Mouse (Mus musculus) left cerebral cortex, adult 2 months (tissue): ENCODE results near the gene Il27ra. TPM values are rescaled to one million over a fixed set of nuclear protein-coding genes. Genes with fewer than 3 reads are reported as not detected.
"Not testable (repeated sequence)": the region's sequence is repeated elsewhere in the genome, so short reads cannot be mapped to it uniquely, and the experiment has no call there.

Experiments
- DNase-seq, 2 experiments: peaks; one replicate each; pipeline ENCODE4 v3.0.0; 2021 to 2022; ENCODE audit warnings: low spot score in 2 of 2, mixed read lengths in 1 of 2; ENCODE audit errors: extremely low spot score in 1 of 2
- H3K27ac ChIP-seq: fragments of 200-600 bp; 2 replicates; pipeline ENCODE4 v1.8.1; 2022
- H3K4me3 ChIP-seq: fragments of 200-600 bp; 2 replicates; pipeline ENCODE4 v1.8.1; 2022
- CTCF ChIP-seq: fragments of 200-600 bp; IDR thresholded peaks from 2 replicates; pipeline ENCODE4 v1.8.1; 2022; ENCODE audit warnings: antibody characterized with exemption, mild to moderate bottlenecking, moderate library complexity
- intact Hi-C: fragments of 180-260 bp; cut with DNase I; formaldehyde crosslinking; loops from one replicate; pipeline ENCODE4 v1.15.1; 2025
- total RNA-seq, 2 experiments: library from RNA; stranded (reverse); gene quantifications; 2 replicates each; pipeline ENCODE4 v1.2.3; 2021

The Il27ra gene
- total RNA-seq, 2 experiments from 2014 or later: 0.23 to 0.41 TPM

DNA sequence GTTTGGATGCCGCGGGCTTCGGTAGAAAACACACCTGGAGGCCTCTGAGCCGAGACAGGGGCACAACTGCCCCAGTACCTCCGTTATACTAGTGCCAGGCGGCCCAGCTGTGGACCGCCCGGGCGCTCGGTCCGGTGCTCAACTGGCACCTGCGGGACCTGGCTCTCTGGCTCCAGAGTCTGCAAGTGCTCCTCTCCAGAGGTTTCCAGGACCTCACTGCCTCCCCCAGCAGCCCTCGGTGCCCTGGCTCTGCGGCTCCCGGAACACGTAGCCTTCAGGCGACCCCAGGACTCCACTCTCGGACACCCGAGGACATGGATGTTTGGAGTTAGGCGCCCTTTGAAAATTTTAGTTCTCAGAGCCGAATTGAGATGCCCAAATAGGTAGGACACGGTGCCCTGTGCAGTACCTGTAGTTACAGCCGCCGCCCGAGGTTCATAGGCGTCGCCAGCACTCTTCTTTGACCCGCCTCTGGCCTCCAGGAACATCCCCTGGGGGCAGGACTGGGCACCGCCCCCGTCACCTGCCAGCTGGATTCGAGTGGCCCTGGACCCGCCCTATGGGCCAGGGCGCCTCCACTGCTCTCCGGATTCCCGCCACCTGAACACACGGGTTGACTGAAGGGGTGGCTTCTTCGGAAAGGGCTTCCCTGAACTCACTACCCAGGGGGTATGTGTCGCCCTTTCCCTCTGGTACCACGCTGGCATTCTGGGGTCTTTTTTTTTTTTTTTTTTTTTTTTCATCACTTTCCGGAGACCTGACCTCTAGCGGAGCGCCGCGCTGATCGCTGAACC is 30.5 kb downstream of the Il27ra start, which contains the start of gene 2210011C24Rik:
2210011C24Rik (minus strand) TSS at position 467 of the 794 bp plus-strand sequence.
- Histone ChIP-seq H3K27ac (no peak within 1 kb of the TSS), H3K4me3 (peak within 1 kb of the TSS; percentile 54)
- no peak for TF ChIP-seq CTCF
- intact Hi-C loops: no loop called here
- no peak for DNase-seq

DNA sequence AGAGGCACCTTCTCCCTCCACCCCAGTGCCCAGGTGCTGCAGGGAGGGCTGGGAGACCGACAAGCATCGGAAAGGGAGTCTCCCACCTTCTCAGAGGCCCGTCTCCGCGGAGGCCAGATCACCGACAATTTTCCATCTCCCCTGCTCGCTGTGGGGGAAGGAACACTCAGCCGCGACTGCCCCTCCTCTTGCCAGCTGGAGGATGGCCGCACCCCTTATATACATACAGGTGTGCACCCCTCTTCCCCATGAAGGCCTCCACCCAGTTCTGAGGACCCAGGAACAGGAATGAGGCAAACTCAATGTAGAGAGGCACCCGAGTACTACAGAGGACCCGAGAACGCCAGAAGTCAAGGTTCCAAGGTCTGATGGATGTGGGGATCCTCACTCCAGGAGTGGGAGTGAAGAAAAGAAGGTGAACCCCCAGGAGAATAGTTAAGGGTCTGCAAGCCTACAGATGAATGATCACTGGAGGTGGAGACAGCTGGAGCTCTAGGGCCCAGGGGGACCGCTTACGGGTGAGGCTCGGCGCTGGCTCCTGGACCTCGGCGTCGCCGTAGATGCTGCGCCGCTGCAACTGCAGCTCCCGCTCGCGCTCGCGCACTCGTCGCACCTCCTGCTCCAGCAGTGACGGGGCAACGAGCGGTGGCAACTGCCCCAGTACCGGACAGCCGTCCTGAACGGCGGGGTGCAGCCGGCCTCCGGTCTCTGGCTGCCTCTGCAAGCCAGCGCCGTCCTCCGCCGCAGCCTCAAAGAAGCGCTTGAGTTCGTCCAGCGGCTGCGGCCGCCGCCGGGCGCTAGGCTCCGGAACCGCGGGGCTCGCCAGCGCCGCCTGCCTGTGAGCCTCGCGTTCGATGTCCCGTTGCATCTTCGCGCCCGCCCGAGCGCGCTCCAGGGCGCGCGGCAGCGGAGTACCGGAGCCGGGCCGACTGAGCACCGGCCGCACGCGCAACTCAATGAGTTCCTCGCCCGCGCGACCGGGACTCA is 31.5 kb downstream of the Il27ra start:
- TF ChIP-seq CTCF: peak; percentile 83
- peak overlapping the region; percentile 54 for H3K4me3 ChIP-seq
- no peak overlapping the region for H3K27ac ChIP-seq
- intact Hi-C loops: no loop called here
- peak; percentile 70 to 76 for DNase-seq

DNA sequence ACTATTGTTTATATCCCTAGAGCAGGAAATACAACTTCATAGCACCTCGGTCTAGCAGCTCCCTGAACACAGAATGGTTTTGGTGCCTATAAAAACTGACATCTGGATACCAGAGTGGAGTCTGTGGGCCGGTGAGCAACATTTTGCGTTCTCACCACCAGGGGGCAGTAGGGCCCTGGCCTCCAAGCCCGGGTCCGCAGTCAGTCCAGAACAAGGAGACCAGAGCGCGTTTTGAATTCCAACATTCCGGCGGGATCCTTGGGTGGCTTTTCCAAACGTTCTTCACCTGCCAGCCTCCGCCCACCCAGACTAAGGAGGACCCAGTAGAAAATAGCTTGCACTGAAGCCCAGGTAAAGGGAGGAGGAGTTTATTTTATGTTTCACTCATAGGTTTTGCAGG is 32.5 kb downstream of the Il27ra start:
- H3K4me3 ChIP-seq: no peak overlapping the region
- peak; percentile 81 to 89 for DNase-seq
- no peak overlapping the region for H3K27ac ChIP-seq
- peak; percentile 98 for TF ChIP-seq CTCF
- intact Hi-C loops: no loop called here

DNA sequence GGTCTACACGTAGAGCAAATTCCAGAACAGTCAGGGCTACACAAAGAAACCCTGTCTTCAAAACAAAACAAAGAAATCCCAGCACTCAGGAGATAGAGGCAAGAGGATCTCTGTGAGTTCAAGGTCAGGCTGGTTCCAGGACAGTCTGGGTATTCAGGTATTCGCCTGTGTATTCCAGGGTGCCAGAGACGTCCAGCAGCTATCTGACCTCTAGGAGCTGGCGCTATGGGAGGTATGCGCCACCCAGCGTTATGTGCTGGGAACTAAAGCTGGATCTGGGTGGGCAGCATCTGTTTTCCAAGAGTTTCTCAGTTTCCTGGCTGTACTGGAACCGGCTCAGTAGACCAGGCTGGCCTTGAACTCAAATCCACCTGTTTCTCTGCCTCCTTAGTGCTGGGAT is 34.0 kb downstream of the Il27ra start:
- Histone ChIP-seq H3K27ac (no peak overlapping the region), H3K4me3 (no peak overlapping the region)
- DNase-seq: no peak
- intact Hi-C loops: no loop called here
- TF ChIP-seq CTCF: peak; percentile 1

DNA sequence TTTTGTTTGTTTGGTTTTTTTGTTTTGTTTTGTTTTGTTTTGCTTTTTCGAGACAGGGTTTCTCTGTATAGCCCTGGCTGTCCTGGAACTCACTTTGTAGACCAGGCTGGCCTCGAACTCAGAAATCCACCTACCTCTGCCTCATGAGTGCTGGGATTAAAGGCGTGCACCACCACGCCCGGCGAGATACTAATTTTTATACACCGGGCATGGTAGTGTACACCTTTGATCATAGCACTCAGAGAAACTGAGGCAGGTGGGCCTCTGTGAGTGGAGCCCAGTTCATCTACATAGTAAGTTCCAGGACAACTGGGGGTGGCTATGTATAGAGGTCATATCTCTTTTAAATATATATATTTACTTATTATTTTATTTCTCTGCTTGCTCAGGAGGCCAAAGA is 36.9 kb downstream of the Il27ra start:
- H3K4me3 ChIP-seq, H3K27ac ChIP-seq, DNase-seq, intact Hi-C loops: not testable (repeated sequence)

DNA sequence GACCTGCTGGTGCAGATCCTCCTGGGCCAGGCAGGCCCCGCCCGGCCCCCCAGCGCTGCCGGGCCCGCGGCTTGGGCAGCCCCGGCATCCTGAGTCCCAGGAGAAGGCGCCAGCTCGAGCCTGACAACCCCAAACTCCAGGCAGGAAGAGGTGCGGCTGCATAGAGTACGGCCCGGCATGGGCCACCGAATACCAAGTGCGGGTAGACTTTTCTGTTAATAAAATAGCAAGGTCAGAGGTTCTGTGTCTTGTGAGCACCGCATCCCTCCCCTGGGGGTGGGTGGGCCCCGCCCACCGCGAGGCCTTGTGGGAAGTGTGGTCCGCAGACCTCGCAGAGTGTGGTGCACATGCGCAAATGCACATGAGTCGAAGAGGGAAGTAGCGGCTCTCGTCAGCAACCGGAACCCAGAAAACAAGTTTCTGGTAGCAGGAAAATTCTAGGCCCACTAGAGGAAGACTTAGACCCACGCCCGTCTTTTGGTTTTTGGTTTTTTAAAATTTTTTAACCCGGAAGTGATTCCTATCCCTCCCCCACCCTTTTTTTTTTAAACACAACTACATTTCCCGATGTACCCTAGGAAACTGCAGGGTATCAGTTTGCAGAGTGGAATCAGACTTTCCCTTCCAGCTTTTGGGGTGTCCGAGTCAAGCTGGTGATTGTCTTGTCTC is 37.7 kb downstream of the Il27ra start:
- peak overlapping the region; percentile 88 for H3K27ac ChIP-seq
- intact Hi-C loops: no loop called here
- H3K4me3 ChIP-seq: peak overlapping the region; percentile 84
- DNase-seq: peak; percentile 89 to 92
- TF ChIP-seq CTCF: no peak

DNA sequence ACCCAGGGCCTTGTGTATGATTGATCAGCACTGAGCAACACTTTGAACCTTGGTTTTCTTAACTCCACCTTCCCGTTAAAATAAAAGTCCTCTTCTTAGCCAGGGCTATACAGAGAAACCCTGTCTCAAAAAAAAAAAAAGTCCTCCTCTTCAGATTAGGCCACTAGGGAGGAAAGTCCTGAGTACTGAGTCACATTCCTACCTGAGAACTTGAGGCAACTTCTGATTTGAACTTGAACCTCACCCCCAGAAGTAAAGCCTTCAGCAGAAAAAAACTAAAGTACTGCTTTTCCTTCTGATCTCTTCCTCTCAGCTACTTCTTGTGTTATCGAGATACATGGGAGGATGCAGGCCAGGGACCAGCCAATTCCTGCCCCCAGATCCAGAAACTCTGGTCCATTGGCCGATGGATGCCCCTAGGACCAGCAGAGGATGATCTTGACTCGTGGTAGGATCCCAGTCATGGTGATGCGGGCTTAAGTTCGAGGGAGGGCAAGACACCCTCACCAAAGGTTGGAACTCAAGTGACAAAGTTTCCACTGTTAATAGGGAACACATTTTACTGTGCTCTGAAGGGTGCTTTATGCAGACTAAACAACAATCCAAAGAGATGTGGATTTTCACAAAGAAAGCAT is 38.7 kb downstream of the Il27ra start:
- no peak for TF ChIP-seq CTCF
- Histone ChIP-seq H3K4me3 (peak overlapping the region; percentile 84), H3K27ac (peak overlapping the region; percentile 88)
- no peak for DNase-seq
- intact Hi-C loops: no loop called here

DNA sequence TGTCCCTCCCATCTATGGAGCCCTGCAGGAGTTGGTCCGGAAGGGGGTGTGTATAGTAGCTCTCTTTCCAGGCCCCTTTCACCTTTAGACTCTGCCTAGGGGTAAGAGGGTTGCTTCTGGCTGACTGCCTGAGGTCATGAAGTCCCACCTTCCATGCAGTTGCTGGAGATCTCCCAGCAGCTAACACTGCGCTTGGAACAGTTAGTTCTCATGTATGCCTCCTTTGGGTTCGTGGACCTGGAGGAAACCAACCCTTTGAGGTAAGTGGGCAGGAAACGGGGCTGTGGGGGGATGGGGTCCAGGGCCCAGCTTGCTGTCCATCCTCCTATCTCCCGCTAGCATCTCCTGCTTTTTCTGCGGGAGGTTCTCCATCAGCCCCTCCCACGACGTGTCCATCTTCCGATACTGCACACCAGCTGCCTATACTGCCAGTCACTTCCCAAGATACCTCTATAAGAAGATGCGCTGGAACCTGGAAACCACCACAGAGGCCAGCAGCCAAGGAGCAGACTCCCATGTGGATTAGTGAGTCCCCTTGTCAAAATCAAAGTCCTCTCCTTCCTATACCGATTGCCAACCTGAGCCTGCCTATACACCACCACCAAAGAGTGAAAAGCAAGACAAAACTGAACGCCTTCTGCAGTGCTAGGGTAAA is 39.3 kb downstream of the Il27ra start:
- no peak for DNase-seq
- intact Hi-C loops: no loop called here
- no peak overlapping the region for H3K27ac ChIP-seq
- no peak overlapping the region for H3K4me3 ChIP-seq
- no peak for TF ChIP-seq CTCF

DNA sequence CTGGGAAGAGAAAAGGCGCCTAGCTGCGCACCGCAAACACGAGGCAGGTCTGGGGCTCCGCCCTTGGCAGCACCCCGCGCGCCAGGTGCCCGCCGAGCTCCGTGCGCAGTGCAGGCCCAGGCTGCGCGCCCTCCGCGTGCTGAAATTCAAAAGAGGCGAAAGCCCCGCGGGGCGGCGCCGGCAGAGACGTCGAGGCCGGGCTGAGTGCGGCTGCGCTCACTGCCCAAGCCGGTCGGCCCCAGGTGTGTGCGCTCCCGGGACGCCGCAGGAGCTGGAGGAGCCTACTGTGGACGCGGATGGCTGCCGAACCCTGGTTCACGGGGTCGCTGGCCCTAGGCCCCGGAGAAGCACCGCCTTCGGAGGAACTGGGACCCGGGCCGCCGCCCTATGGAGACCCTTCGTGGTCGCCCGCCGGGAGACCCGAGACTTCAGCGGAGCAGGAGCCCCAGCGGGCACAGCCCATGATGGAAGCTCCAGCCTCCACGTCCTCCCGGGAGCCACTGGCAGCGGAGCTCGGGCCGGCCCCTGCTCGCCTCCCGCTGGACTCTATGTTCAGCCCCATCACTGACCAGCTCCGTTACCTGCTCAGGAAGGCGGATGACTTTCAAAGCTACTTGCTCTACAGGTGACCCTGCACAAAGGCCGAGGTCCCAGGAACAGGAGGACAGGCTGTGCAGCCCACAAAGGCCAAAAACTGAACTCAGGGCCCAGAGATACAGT is 40.9 kb downstream of the Il27ra start, which contains the start of gene 1700067K01Rik:
1700067K01Rik (plus strand) TSS at position 222 of the 720 bp plus-strand sequence.
- no peak for DNase-seq

DNA sequence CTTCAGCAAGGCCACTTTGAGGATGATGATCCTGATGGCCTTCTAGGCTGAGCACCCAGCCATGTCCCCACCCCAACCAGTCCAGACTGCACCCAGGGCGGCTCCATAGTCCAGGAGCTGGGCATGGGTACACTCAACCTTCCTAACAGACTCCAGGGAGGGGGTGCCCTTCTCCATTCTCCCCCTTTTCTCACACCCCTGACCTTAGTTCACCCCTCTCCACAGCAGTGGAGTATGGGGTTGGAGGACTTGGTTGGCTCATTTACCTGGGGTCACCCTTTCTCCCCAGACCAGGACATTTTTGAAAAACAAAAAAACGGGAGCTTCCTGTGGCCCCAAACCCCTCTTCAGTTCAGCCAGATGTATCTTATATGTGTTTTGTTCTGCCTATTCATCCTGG is 42.6 kb downstream of the Il27ra start:
- no peak for DNase-seq
- no peak overlapping the region for H3K4me3 ChIP-seq
- H3K27ac ChIP-seq: no peak overlapping the region
- no peak for TF ChIP-seq CTCF
- intact Hi-C loops: no loop called here

More for the DNA sequence above, 40.9 kb downstream of the Il27ra start, which contains the start of gene 1700067K01Rik:
- no peak within 1 kb of the TSS for H3K4me3 ChIP-seq
- H3K27ac ChIP-seq: no peak within 1 kb of the TSS
- intact Hi-C loops: no loop called here
- no peak for TF ChIP-seq CTCF
